Mouse (Mus musculus) embryonic facial prominence, embryonic 10.5 days (tissue): ENCODE measurements at regions not wholly inside any gene's neighbourhood (a gene's known extent, or its start where the extent isn't known, plus 50 kb on each side); places are given as distances from the start of the nearest gene placed in this dataset.
A peak's percentile ranks its signal among the peaks of the same experiment; 100 is the strongest.

Experiments used
- DNase-seq: peaks from one replicate; pipeline ENCODE4 v3.0.0-alpha.2; 2017; ENCODE audit warnings: low spot score
- H3K27ac ChIP-seq: fragments of 300-500 bp; sonication (generic); replicated peaks from 2 replicates; pipeline ENCODE4 v1.5.1; 2016; ENCODE audit warnings: mild to moderate bottlenecking
- H3K27me3 ChIP-seq: fragments of 300-500 bp; sonication (generic); replicated peaks from 2 replicates; pipeline ENCODE4 v1.6.1; 2016; ENCODE audit warnings: low read depth, mild to moderate bottlenecking; ENCODE audit not compliant: poor library complexity, severe bottlenecking
- H3K36me3 ChIP-seq: fragments of 300-500 bp; sonication (generic); replicated peaks from 2 replicates; pipeline ENCODE4 v1.6.1; 2016; ENCODE audit warnings: mild to moderate bottlenecking, moderate library complexity
- H3K4me1 ChIP-seq: fragments of 300-500 bp; sonication (generic); 2 replicates; pipeline ENCODE4 v1.6.1; 2016
- H3K4me3 ChIP-seq: fragments of 300-500 bp; sonication (generic); 2 replicates; pipeline ENCODE4 v1.5.1; 2016; ENCODE audit warnings: mild to moderate bottlenecking, moderate library complexity
- H3K9me3 ChIP-seq: fragments of 300-500 bp; sonication (generic); 2 replicates; pipeline ENCODE4 v1.6.1; 2016; ENCODE audit warnings: mild to moderate bottlenecking
- WGBS: fragments of 180-500 bp; shearing (Covaris S2); methylation state at CpG from one replicate; pipeline ENCODE4 v1.1.7; 2016; 5-methylcytosine and 5-hydroxymethylcytosine counted together

DNA sequence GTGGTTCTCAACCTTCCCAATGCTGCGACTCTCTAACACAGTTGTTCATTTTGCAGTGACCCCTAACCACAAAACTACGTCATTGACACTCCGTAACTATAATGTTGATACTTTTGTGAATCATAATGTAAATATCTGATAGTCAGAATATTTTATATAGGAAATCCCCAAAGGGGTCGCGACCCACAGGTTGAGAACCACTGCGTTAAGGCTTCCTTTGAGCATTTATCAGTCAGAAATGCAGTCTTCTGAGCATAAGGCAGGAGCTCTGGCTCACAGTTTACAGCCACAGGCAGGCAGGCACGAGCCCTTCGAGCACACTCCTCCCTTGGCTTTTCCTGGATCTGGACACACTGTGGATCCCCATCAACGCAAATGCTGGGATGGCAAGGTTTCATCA, 57.0 kb downstream of the Nxnl2 start:
- H3K9me3 ChIP-seq: no peaks in the 10 kb centered on the region
- H3K27me3 ChIP-seq: 0 out of 2 replicates have a peak, but pooled peaks cover 6% of the 10 kb centered on the region
- H3K27ac ChIP-seq: no peak overlapping the region
- DNase-seq: no peak
- H3K4me3 ChIP-seq: no peak overlapping the region
- peaks cover 29% of the 10 kb centered on the region for H3K4me1 ChIP-seq
- no peaks in the 10 kb centered on the region for H3K36me3 ChIP-seq
- 84% methylated on average over 9 of the region's 9 CpGs for WGBS

DNA sequence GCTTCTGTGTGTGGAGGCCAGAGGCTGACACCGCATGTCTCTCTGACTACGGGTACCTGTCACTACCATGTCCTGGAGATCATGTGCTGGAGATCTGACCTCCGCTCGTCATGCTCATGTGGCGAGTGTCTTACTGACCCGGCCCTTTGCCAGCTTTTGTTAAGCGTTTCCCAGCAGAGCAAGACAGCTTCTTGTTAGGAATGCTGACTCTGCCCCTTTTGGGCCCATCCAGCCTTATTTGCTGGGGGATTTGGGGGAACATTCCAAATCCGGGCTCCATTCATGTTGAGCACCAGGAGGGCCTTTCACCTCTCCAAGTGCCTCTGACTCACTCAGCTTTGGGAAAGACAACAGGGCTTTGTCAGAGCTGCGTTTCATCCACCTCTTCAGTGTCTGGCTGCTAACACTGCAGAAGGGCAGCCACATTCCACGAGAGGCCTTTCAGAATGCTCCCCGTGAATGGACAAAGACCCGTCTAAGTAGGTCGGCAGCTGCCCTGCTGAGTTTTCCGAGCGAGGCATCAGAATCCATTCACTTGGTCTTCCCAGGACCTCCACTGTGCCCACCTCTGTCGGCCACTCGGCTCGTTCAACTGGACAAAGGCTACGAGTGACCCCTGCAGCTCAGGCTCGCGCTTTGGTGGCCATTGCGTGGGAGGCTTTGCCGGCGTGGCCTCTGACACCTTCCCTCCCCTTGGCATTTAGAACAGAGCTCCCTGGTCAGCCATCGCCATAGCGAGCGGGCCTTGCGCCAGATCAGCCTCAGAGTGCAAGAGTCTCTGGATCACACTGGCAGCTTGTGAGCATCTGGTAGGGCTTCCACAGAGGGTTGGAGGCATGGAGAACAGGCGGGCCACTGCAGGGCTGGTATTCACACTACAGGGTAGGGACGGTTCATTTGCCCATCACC, 58.3 kb downstream of the Nxnl2 start:
- Histone ChIP-seq H3K36me3 (no peaks in the 10 kb centered on the region), H3K27ac (peak overlapping the region; percentile 82), H3K9me3 (no peaks in the 10 kb centered on the region), H3K27me3 (0 out of 2 replicates have a peak, but pooled peaks cover 6% of the 10 kb centered on the region), H3K4me1 (peaks cover 27% of the 10 kb centered on the region), H3K4me3 (peak overlapping the region; percentile 30; the same call in 1 of the 2 replicates)
- WGBS: 35% methylated on average over 30 of the region's 30 CpGs
- peak; percentile 56 for DNase-seq

DNA sequence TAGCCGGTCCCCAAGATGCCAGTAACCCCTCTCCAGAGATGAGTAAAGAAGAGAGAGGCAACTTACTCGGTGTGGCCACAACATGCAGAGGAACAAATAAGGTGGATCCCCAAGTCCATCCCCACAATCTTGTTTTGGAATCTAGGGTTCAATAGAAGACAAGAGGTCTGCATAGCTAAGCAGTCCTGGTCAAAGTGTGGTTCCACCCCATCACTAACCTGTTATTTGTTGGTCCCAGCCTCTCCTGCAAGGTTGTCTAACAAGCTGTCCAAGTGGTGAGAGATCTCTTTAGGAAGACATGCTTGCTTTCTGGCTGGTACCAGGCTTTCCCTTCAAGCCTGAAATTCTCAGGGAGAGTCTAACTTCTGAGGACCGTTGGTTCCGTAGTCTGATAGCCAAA, 59.0 kb downstream of the Nxnl2 start:
- Histone ChIP-seq H3K4me3 (no peak overlapping the region), H3K36me3 (no peaks in the 10 kb centered on the region), H3K4me1 (peaks cover 27% of the 10 kb centered on the region), H3K27ac (peak overlapping the region; percentile 82), H3K9me3 (no peaks in the 10 kb centered on the region), H3K27me3 (0 out of 2 replicates have a peak, but pooled peaks cover 6% of the 10 kb centered on the region)
- 80% methylated on average over 4 of the region's 4 CpGs for WGBS
- no peak for DNase-seq

DNA sequence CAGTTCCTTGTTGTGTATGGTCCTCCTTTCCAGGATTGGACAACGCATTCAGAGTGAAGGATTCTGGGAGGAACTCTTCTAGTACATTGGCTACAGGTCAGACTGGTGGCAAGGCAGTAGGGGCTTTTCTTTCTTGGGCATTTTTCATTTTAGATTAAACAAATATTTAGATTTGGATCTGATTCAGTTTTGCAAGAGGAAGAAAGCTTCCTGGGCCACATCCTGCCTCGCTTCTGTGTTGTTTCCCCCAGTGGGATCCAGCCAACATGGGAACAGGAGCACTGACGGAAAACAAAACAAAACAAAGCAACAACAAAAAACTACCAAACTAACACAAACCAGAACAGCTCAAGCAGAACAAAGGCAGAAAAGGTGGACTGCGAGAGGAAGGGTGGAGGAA, 60.8 kb downstream of the Nxnl2 start:
- Histone ChIP-seq H3K27ac (no peak overlapping the region), H3K4me3 (no peak overlapping the region), H3K4me1 (peaks cover 27% of the 10 kb centered on the region), H3K9me3 (no peaks in the 10 kb centered on the region), H3K27me3 (0 out of 2 replicates have a peak, but pooled peaks cover 6% of the 10 kb centered on the region), H3K36me3 (no peaks in the 10 kb centered on the region)
- WGBS: 68% methylated on average over 4 of the region's 4 CpGs
- no peak for DNase-seq

DNA sequence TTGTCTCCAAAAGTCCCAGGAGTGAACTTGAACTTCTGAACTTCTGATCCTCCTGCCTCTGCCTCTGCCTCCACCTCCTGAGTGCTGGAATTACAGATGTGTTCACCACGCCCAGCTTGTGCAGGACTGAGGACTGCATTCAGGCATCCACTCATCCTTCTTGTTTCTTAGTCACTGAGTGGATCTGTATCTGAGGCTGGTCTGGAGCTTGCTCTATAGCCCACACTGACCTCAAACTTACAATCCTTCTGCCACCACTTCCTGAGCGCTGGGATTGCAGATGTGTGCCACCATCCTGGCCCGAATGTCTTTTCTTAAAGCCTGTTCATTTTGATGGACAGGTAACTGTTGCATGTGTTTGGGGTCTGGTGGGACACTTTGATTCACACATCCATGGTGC, 76.6 kb downstream of the Nxnl2 start:
- no peaks in the 10 kb centered on the region for H3K9me3 ChIP-seq
- H3K4me3 ChIP-seq: no peak overlapping the region
- no peaks in the 10 kb centered on the region for H3K36me3 ChIP-seq
- no peaks in the 10 kb centered on the region for H3K4me1 ChIP-seq
- H3K27ac ChIP-seq: no peak overlapping the region
- no peaks in the 10 kb centered on the region for H3K27me3 ChIP-seq
- no peak for DNase-seq
- WGBS: 89% methylated on average over 3 of the region's 3 CpGs

DNA sequence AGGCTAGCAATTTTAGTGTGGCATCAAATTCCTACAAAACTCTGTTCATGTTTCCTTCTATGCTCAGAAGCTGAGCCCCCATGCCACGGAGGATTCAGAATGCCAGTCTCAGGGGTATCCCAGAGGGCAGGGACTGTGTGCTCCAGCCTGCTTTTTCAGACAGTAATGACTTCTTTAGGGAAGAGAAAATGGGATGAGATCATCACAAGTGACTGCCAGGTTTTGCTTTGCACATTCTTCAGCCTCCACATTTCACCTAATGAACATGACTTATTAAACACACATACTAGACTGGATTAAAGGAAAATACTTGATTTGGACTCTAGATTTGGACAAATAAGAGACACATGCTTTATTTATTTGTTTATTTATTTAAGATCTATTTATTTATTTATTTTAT, 82.5 kb downstream of the Nxnl2 start:
- WGBS: 86% methylated on average over 1 of the region's 1 CpGs
- peaks cover 5% of the 10 kb centered on the region for H3K4me1 ChIP-seq
- DNase-seq: no peak
- H3K27me3 ChIP-seq: no peaks in the 10 kb centered on the region
- no peak overlapping the region for H3K27ac ChIP-seq
- no peak overlapping the region for H3K4me3 ChIP-seq
- peaks cover 8% of the 10 kb centered on the region; the same call in 1 of the 2 replicates for H3K9me3 ChIP-seq
- no peaks in the 10 kb centered on the region for H3K36me3 ChIP-seq

DNA sequence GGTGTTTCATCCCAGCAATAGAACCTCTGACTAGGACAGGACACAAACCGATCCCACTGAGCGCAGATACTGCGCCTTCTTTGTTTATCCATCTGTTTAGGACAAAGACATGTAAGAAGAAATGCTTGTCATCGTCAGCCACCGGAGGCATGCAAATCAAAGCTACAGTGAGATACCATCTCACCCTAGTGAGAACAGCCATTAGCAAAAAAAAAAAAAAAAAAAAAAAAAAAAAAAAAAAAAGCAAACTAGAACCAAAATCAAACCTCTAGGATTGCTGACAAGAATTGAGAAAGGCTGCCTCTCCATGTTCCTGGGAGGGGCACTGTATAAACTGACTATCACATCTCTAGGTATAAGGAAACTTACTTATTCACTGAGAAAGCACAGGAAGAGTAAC, 84.9 kb downstream of the Nxnl2 start:
- H3K4me3 ChIP-seq: no peak overlapping the region
- peaks cover 28% of the 10 kb centered on the region for H3K4me1 ChIP-seq
- no peak for DNase-seq
- WGBS: 97% methylated on average over 5 of the region's 5 CpGs
- no peaks in the 10 kb centered on the region for H3K27me3 ChIP-seq
- H3K9me3 ChIP-seq: peaks cover 8% of the 10 kb centered on the region; the same call in 1 of the 2 replicates
- 0 out of 2 replicates have a peak overlapping the region, but pooled peaks have one; percentile 3 for H3K27ac ChIP-seq
- no peaks in the 10 kb centered on the region for H3K36me3 ChIP-seq

DNA sequence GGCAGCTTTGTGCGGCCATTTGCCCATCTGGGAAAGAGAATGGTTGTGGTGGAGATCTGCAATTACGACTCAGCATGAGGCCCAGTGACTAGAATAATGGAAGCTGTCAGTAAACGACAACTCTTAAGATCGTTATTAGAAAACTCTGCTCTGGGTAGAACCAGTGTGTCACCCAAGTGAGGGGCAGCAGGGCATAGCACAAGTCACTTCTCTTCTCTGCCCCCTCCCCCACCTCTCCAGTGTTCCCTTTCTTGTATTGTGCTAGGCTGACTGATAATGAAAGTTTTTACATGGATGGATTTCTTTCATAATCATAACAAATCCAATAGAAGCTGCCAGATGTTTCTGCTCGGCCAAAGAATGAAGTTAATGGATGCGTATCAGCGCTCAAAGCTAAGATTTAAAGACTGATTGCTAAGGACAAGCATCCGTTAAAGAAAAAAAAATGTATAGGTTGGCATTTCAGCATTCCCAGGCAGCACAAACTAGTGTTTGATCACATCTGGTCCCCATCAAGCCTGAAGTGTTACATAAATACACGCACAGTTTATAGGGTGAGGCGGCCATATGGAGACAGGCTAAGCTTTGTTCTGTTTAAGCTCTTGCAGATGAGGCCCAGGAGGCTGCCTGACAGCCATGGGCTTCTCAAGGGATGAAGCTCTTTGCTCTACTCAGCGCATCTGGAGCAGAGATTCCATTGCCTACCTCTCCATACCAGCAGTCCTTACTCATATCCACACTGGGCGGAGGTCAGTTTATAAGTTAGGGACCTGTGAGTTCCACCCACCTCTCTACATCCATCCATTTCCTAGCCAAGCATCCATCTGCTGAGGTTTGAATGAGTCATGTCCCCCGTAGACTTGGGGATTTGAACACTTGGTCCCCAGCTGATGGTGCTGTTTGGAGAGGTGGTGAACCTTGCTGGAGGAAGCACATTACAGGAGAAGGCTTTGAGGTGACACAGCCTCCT, 88.2 kb downstream of the Nxnl2 start:
- Histone ChIP-seq H3K9me3 (peaks cover 8% of the 10 kb centered on the region; the same call in 1 of the 2 replicates), H3K36me3 (no peaks in the 10 kb centered on the region), H3K4me1 (peaks cover 47% of the 10 kb centered on the region), H3K27me3 (no peaks in the 10 kb centered on the region), H3K4me3 (no peak overlapping the region), H3K27ac (peak overlapping the region; percentile 87)
- peak; percentile 84 for DNase-seq
- WGBS: 31% methylated on average over 13 of the region's 13 CpGs

DNA sequence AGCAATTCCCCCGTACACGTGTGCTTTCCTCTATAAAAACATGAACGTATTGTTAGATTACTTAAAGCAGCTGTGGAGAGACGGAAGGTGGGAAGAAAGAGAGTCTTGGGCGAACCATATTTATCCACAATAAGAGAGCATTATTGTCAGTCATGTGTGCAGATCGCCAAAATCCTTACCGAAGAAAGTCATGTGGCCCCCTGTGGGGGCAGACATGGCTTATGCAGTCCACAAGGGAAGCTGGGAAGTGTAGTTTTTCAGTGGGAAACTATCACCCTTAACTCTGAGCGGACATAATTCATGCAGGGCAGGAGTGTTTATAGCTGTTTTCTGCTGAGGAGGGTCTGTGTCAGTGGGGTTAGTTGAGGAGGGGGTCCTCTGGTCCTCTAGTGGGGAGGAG, 90.8 kb downstream of the Nxnl2 start:
- Histone ChIP-seq H3K9me3 (peaks cover under 1% of the 10 kb centered on the region; the same call in 1 of the 2 replicates), H3K27ac (peak overlapping the region; percentile 87), H3K4me1 (peaks cover 47% of the 10 kb centered on the region), H3K36me3 (no peaks in the 10 kb centered on the region), H3K27me3 (no peaks in the 10 kb centered on the region), H3K4me3 (no peak overlapping the region)
- no peak for DNase-seq
- WGBS: 66% methylated on average over 8 of the region's 8 CpGs

DNA sequence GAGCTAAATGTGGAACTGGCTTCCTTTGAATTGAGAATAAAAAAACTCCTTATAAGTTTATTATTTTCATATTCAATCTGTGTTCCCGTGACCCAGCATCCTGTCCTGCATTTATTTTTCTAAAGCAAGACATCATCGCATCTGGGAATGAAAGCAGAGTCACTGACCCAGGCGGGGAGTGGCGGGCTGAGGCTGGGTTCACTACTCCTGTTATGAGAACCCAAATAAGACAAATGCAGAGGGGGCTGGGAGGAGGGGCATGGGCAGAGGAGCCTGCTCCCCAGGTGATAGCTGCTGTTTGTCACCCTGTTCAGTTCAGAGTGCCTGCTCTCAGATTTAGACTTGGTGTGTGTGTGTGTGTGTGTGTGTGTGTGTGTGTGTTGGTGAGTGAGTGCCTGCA, 102.0 kb downstream of the Nxnl2 start:
- no peak overlapping the region for H3K4me3 ChIP-seq
- peaks cover 12% of the 10 kb centered on the region; the same call in 1 of the 2 replicates for H3K9me3 ChIP-seq
- 88% methylated on average over 4 of the region's 4 CpGs for WGBS
- no peak for DNase-seq
- H3K4me1 ChIP-seq: peaks cover 18% of the 10 kb centered on the region
- H3K27ac ChIP-seq: 0 out of 2 replicates have a peak overlapping the region, but pooled peaks have one; percentile 7
- H3K27me3 ChIP-seq: no peaks in the 10 kb centered on the region
- no peaks in the 10 kb centered on the region for H3K36me3 ChIP-seq

DNA sequence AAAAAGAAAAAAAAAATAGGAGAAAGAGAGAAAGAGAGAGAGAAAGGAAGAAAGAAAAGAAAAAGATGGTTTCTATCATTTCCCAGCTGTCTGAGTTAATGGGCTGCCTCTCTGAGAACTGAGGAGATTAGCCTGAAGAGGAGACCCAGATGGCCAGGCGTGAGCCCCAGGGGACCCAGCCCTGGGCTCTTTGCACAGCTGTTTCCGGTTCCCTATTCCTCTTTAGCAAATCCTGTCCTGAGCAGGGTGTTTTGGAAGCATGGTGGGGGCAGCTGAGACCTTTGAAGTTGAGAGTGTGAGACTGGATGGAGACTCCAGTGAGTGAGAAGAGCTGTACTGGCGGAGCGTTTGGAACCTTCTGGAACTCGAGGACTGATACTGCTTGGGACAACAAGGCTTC, 103.8 kb downstream of the Nxnl2 start:
- peaks cover 36% of the 10 kb centered on the region for H3K4me1 ChIP-seq
- H3K36me3 ChIP-seq: no peaks in the 10 kb centered on the region
- no peaks in the 10 kb centered on the region for H3K27me3 ChIP-seq
- peak; percentile 47 for DNase-seq
- WGBS: 59% methylated on average over 5 of the region's 5 CpGs
- H3K4me3 ChIP-seq: no peak overlapping the region
- peak overlapping the region; percentile 69 for H3K27ac ChIP-seq
- peaks cover 12% of the 10 kb centered on the region; the same call in 1 of the 2 replicates for H3K9me3 ChIP-seq

DNA sequence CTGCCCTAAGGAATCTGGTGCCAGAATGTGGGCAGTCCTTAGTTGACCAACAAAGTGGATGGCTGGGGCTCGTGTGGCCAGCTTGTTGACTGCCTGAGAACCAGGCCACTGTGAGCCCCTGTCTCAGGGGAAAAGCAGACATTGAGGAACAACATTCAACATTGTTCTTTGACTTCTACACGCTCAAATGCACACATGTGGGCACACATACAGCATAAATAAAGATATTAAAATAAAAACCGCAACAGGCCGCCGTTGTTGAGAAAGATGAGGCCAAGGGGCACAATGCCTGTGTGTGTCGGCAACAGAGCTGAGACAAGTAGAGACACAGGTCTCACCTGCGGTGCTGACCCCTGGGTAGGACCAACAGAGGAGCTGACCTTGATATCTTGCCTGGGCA, 105.8 kb downstream of the Nxnl2 start:
- Histone ChIP-seq H3K36me3 (no peaks in the 10 kb centered on the region), H3K4me1 (peaks cover 54% of the 10 kb centered on the region), H3K27ac (peak overlapping the region; percentile 53), H3K4me3 (no peak overlapping the region), H3K27me3 (no peaks in the 10 kb centered on the region), H3K9me3 (peaks cover 3% of the 10 kb centered on the region; the same call in 1 of the 2 replicates)
- no peak for DNase-seq
- WGBS: 84% methylated on average over 7 of the region's 7 CpGs
